Mouse (Mus musculus): ENCODE measurements around the gene Tbx3. TPM values are rescaled to one million over a fixed set of nuclear protein-coding genes. Genes with fewer than 3 reads are reported as not detected.
A peak's percentile ranks its signal among the peaks of the same experiment; 100 is the strongest.

Tbx3 gene
- polyA plus RNA-seq, 1 experiment from 2014 or later: 7.2 TPM

DNA sequence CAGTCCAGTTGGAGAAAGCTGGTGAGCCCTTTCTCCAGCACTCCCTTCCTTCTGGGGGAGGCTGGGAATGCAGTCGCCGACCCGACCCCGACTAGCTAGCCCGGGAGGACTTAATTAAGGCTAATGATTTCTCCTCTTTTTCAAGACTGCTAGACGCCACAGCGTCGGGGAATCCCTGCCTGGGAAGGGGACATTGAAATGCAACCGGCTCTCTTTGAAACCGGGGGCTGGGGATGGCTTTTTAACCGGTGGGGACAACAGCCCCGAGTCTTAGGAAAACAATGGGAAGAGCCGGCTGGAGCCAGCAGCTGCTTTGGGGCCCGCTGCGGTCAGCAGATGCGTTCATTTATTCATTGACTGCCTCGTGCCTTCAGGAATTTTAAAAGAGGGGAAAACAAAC, 36.0 kb downstream of the Tbx3 start:
- Histone ChIP-seq H3K27ac (replicated peaks) (peak overlapping the region; percentile 61), H3K4me3 (peak overlapping the region; percentile 46), H3K4me1 (peaks cover 16% of the 10 kb centered on the region), H3K36me3 (no peaks in the 10 kb centered on the region), H3K9me3 (replicated peaks) (peaks cover 6% of the 10 kb centered on the region; the same call in 1 of the 2 replicates), H3K27me3 (ENCODE audit: low read depth, poor library complexity, severe bottlenecking) (peaks cover 100% of the 10 kb centered on the region)
- under 1% methylated on average over 17 of the region's 17 CpGs for WGBS
- DNase-seq (ENCODE audit: low spot score): peak; percentile 59

- DNase-seq (ENCODE audit: low spot score): no peak
- Histone ChIP-seq H3K4me3 (no peak overlapping the region), H3K27ac (replicated peaks) (no peak overlapping the region), H3K36me3 (no peaks in the 10 kb centered on the region), H3K9me3 (replicated peaks) (peaks cover 6% of the 10 kb centered on the region; the same call in 1 of the 2 replicates), H3K4me1 (peaks cover 16% of the 10 kb centered on the region), H3K27me3 (ENCODE audit: low read depth, poor library complexity, severe bottlenecking) (peaks cover 99% of the 10 kb centered on the region)
- 79% methylated on average over 14 of the region's 14 CpGs for WGBS
These were observed 38.5 kb downstream of the Tbx3 start for GRCm38 (mm10) chr5:119708850-119709585.

DNA sequence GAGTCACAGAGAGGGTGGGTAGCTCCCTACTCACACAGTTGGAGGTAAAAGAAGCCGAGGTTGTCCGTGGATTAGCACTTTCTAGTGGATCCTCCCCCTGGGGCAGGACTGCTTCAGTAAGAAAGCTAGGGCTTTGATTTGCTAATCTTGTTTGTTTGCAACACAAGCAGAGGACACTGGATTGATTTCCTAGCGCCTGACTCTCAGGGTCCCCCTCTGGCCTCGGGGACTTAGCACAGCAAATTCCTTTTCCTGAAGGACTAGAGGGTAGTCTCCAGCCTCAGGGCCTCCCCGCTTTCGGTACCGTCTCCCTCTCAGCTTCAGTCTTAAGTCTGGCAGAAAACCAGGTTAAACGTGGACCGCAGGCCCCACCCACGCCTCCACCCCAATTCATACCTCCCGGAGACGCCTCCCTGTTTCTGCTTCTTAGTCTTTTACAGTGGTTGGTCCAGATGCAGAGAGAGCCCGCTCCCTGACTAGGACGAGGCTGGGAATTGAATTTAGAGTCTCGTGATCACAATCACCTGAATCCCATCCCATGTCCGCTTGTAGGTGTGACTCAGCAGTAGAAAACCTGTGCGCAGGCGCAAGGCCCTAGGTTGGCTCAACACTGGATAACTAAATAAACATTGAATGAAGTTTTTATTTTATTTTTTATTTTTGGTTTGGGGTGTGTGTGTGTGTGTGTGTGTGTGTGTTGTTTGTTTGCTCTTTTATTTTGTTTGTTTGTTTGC, 39.5 kb downstream of the Tbx3 start:
- Histone ChIP-seq H3K27ac (replicated peaks) (no peak overlapping the region), H3K9me3 (replicated peaks) (peaks cover 6% of the 10 kb centered on the region; the same call in 1 of the 2 replicates), H3K4me1 (peaks cover 16% of the 10 kb centered on the region), H3K4me3 (no peak overlapping the region), H3K36me3 (no peaks in the 10 kb centered on the region), H3K27me3 (ENCODE audit: low read depth, poor library complexity, severe bottlenecking) (peaks cover 94% of the 10 kb centered on the region)
- 9% methylated on average over 18 of the region's 18 CpGs for WGBS
- DNase-seq (ENCODE audit: low spot score): no peak

DNA sequence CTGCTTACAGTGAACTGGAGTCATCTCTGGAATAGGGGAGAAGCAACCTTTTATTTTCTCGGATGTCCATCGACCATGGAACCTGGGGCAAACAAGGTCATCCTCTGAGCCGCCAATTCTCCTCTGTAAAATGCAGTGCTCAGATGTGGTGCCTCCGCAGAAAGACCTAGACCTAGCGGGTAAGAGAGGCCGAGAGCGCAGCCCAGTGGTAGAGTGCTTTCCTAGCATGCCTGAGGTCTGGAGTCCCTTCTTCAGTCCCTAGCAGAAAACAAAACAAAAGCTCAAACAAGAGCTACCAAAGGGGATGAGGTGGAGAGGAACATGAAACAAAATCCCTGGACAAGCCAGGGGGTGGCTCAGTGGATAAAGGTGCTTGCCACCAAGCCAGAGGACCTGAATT, 40.3 kb downstream of the Tbx3 start:
- Histone ChIP-seq H3K9me3 (replicated peaks) (peaks cover 6% of the 10 kb centered on the region; the same call in 1 of the 2 replicates), H3K36me3 (no peaks in the 10 kb centered on the region), H3K4me3 (no peak overlapping the region), H3K4me1 (peaks cover 16% of the 10 kb centered on the region), H3K27ac (replicated peaks) (no peak overlapping the region), H3K27me3 (ENCODE audit: low read depth, poor library complexity, severe bottlenecking) (peaks cover 91% of the 10 kb centered on the region)
- WGBS: 10% methylated on average over 7 of the region's 7 CpGs
- no peak for DNase-seq (ENCODE audit: low spot score)

- H3K9me3 ChIP-seq (replicated peaks): peaks cover 6% of the 10 kb centered on the region; the same call in 1 of the 2 replicates
- H3K27ac ChIP-seq (replicated peaks): no peak overlapping the region
- DNase-seq (ENCODE audit: low spot score): no peak
- no peak overlapping the region for H3K4me3 ChIP-seq
- H3K27me3 ChIP-seq (ENCODE audit: low read depth, poor library complexity, severe bottlenecking): peaks cover 85% of the 10 kb centered on the region
- H3K4me1 ChIP-seq: peaks cover 10% of the 10 kb centered on the region
- H3K36me3 ChIP-seq: no peaks in the 10 kb centered on the region
- WGBS: 88% methylated on average over 5 of the region's 5 CpGs
These were observed 41.2 kb downstream of the Tbx3 start for GRCm38 (mm10) chr5:119711626-119712025.

GRCm38 (mm10) chr5:119712679-119713246, 42.3 kb downstream of the Tbx3 start:
- WGBS: 10% methylated on average over 22 of the region's 22 CpGs
- peak; percentile 81 for DNase-seq (ENCODE audit: low spot score)

GRCm38 (mm10) chr5:119720471-119721265, 50.2 kb downstream of the Tbx3 start:
- H3K27me3 ChIP-seq (ENCODE audit: low read depth, poor library complexity, severe bottlenecking): peaks cover 32% of the 10 kb centered on the region
- H3K4me3 ChIP-seq: no peak overlapping the region
- no peak for DNase-seq (ENCODE audit: low spot score)
- 0 out of 2 replicates have a peak overlapping the region, but pooled peaks have one; percentile 13 for H3K27ac ChIP-seq (replicated peaks)
- no peaks in the 10 kb centered on the region for H3K36me3 ChIP-seq
- H3K9me3 ChIP-seq (replicated peaks): no peaks in the 10 kb centered on the region
- peaks cover 8% of the 10 kb centered on the region for H3K4me1 ChIP-seq
- WGBS: 44% methylated on average over 11 of the region's 11 CpGs

More at GRCm38 (mm10) chr5:119712679-119713246, 42.3 kb downstream of the Tbx3 start:
- peaks cover 6% of the 10 kb centered on the region; the same call in 1 of the 2 replicates for H3K9me3 ChIP-seq (replicated peaks)
- H3K4me3 ChIP-seq: peak overlapping the region; percentile 24; the same call in 1 of the 2 replicates
- peaks cover 76% of the 10 kb centered on the region for H3K27me3 ChIP-seq (ENCODE audit: low read depth, poor library complexity, severe bottlenecking)
- no peak overlapping the region for H3K27ac ChIP-seq (replicated peaks)
- H3K36me3 ChIP-seq: no peaks in the 10 kb centered on the region
- H3K4me1 ChIP-seq: peaks cover 5% of the 10 kb centered on the region; the same call in 1 of the 2 replicates

DNA sequence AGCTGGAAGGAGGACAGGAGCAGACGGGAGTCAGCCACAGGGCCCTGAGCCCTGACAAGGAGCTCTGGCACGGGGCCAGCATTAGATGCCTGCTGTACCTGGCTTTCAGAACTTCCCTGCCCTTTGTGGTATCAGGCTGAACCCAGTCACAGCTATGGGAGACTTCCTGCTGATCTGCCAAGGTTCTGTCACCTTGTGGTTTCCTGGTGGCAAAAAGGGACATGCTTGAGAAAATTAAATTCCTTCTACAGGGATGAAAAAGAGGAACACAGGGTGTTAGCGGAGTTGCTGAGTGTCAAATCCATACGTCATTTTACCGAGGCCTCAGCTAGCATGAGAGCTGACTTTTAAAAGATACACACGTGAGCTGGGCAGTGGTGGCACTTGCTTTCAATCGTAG, 62.5 kb downstream of the Tbx3 start:
- Histone ChIP-seq H3K4me3 (no peak overlapping the region), H3K36me3 (no peaks in the 10 kb centered on the region), H3K9me3 (replicated peaks) (no peaks in the 10 kb centered on the region), H3K4me1 (peaks cover 5% of the 10 kb centered on the region), H3K27me3 (ENCODE audit: low read depth, poor library complexity, severe bottlenecking) (peaks cover 32% of the 10 kb centered on the region), H3K27ac (replicated peaks) (no peak overlapping the region)
- no peak for DNase-seq (ENCODE audit: low spot score)
- 82% methylated on average over 7 of the region's 7 CpGs for WGBS

Other genes starting within 250 kb of the Tbx3 start
- gene Tbx5, start 162.0 kb downstream of the Tbx3 start, polyA plus RNA-seq (2016; fragmentation: Nextera tagmentation; extraction: Ambion mirVana): 0.10 and 0.20 TPM in 2 replicates